Mouse (Mus musculus): ENCODE measurements around the gene Slc25a12. TPM values are rescaled to one million over a fixed set of nuclear protein-coding genes. Genes with fewer than 3 reads are reported as not detected.

Slc25a12 gene
- total RNA-seq, 2 experiments from 2014 or later = 43.0 to 78.8 TPM

GRCm38 (mm10) chr2:71268691-71269090 lies 98.9 kb downstream of the Slc25a12 start:
- DNase-seq (ENCODE audit: low spot score in 2 of 2) = no peak

- peak; percentile 37 to 64 for DNase-seq (ENCODE audit: low spot score in 2 of 2)
Measured at GRCm38 (mm10) chr2:71264585-71264984, 103.0 kb downstream of the Slc25a12 start.

GRCm38 (mm10) chr2:71256581-71256980 lies 111.0 kb downstream of the Slc25a12 start:
- DNase-seq (ENCODE audit: low spot score in 2 of 2) = no peak

- no peak for DNase-seq (ENCODE audit: low spot score in 2 of 2)
Measured at GRCm38 (mm10) chr2:71254836-71255235, 112.7 kb downstream of the Slc25a12 start.

- DNase-seq (ENCODE audit: low spot score in 2 of 2) = no peak
Measured at GRCm38 (mm10) chr2:71250841-71251240, 116.7 kb downstream of the Slc25a12 start.

- no peak for DNase-seq (ENCODE audit: low spot score in 2 of 2)
Measured at GRCm38 (mm10) chr2:71248071-71248470, 119.5 kb downstream of the Slc25a12 start.

GRCm38 (mm10) chr2:71246096-71246495 lies 121.5 kb downstream of the Slc25a12 start:
- DNase-seq (ENCODE audit: low spot score in 2 of 2) = no peak

- no peak for DNase-seq (ENCODE audit: low spot score in 2 of 2)
Measured at GRCm38 (mm10) chr2:71245416-71245815, 122.1 kb downstream of the Slc25a12 start.

GRCm38 (mm10) chr2:71244807-71245206 lies 122.7 kb downstream of the Slc25a12 start:
- no peak for DNase-seq (ENCODE audit: low spot score in 2 of 2)

GRCm38 (mm10) chr2:71243058-71243672 lies 124.4 kb downstream of the Slc25a12 start:
- no peak for DNase-seq (ENCODE audit: low spot score in 2 of 2)

GRCm38 (mm10) chr2:71242180-71242579 lies 125.4 kb downstream of the Slc25a12 start:
- DNase-seq (ENCODE audit: low spot score in 2 of 2) = no peak

- DNase-seq (ENCODE audit: low spot score in 2 of 2) = no peak
Measured at GRCm38 (mm10) chr2:71241505-71241904, 126.0 kb downstream of the Slc25a12 start.

- no peak for DNase-seq (ENCODE audit: low spot score in 2 of 2)
Measured at GRCm38 (mm10) chr2:71236009-71236408, 131.5 kb downstream of the Slc25a12 start.

GRCm38 (mm10) chr2:71235420-71235819 lies 132.1 kb downstream of the Slc25a12 start:
- no peak for DNase-seq (ENCODE audit: low spot score in 2 of 2)

- DNase-seq (ENCODE audit: low spot score in 2 of 2) = no peak
Measured at GRCm38 (mm10) chr2:71232976-71233375, 134.6 kb downstream of the Slc25a12 start.

GRCm38 (mm10) chr2:71231951-71232350 lies 135.6 kb downstream of the Slc25a12 start:
- no peak for DNase-seq (ENCODE audit: low spot score in 2 of 2)

GRCm38 (mm10) chr2:71229603-71230002 lies 137.9 kb downstream of the Slc25a12 start:
- no peak for DNase-seq (ENCODE audit: low spot score in 2 of 2)

GRCm38 (mm10) chr2:71227398-71227797 lies 140.2 kb downstream of the Slc25a12 start:
- no peak for DNase-seq (ENCODE audit: low spot score in 2 of 2)

Other genes with a start within 250 kb of the Slc25a12 start
- gene Cybrd1, start 249.8 kb downstream of the Slc25a12 start, total RNA-seq (2021) = 1 to 10 TPM in 1 of 2 experiments, under 1 TPM in 1; 0.89 to 1.1 TPM
- gene Dync1i2, start 156.0 kb downstream of the Slc25a12 start, total RNA-seq (2021) = 10 to 100 TPM; 83.7 to 97.8 TPM
- gene Hat1, start 21.2 kb upstream of the Slc25a12 start, total RNA-seq (2021) = 10 to 100 TPM; 22.2 to 26.9 TPM
- gene Metap1d, start 85.5 kb upstream of the Slc25a12 start, total RNA-seq (2021) = 10 to 100 TPM; 29.4 to 32.1 TPM
- gene Dlx1, start 160.4 kb upstream of the Slc25a12 start, total RNA-seq (2021) = under 1 TPM; 0.17 to 0.29 TPM
- under 1 TPM; 0.50 to 0.54 TPM for gene Dlx2, start 179.0 kb upstream of the Slc25a12 start, total RNA-seq (2021)